Mouse (Mus musculus): Measurements from ENCODE around the gene Edem2. TPM values are rescaled to one million over a fixed set of nuclear protein-coding genes. Genes with fewer than 3 reads are reported as not detected.
"Not testable (repeated sequence)": the region's sequence is repeated elsewhere in the genome, so short reads cannot be mapped to it uniquely, and the experiment has no call there.

Gene Edem2
- polyA plus RNA-seq, 1 experiment from 2014 or later: 39.4 TPM

- 47% methylated on average over 14 of the region's 14 CpGs for WGBS
- H3K27me3 ChIP-seq: no peaks in the 10 kb centered on the region
- H3K9me3 ChIP-seq (replicated peaks): no peaks in the 10 kb centered on the region
- H3K4me1 ChIP-seq: no peaks in the 10 kb centered on the region
- no peak overlapping the region for H3K27ac ChIP-seq (replicated peaks)
- H3K4me3 ChIP-seq (replicated peaks): no peak overlapping the region
- H3K9ac ChIP-seq: no peak overlapping the region
- no peak overlapping the region for H3K4me2 ChIP-seq (replicated peaks)
- ATAC-seq (ENCODE audit: insufficient number of reproducible peaks, low FRiP score, low TSS enrichment, low read depth): no peak
- H3K36me3 ChIP-seq: no peaks in the 10 kb centered on the region
These were observed 27.7 kb upstream of the Edem2 start for GRCm38 (mm10) chr2:155756855-155757566.

- Histone ChIP-seq H3K9me3 (replicated peaks) (no peaks in the 10 kb centered on the region), H3K4me2 (replicated peaks) (no peak overlapping the region), H3K27ac (replicated peaks) (no peak overlapping the region), H3K36me3 (no peaks in the 10 kb centered on the region), H3K4me3 (replicated peaks) (no peak overlapping the region), H3K9ac (no peak overlapping the region), H3K27me3 (no peaks in the 10 kb centered on the region), H3K4me1 (peaks cover 11% of the 10 kb centered on the region)
- ATAC-seq (ENCODE audit: insufficient number of reproducible peaks, low FRiP score, low TSS enrichment, low read depth): no peak
- WGBS: 3% methylated on average over 1 of the region's 1 CpGs
These were observed 26.5 kb upstream of the Edem2 start for GRCm38 (mm10) chr2:155755746-155756145.

- Histone ChIP-seq H3K4me3 (replicated peaks) (peak within 1 kb of the TSS; percentile 43), H3K27me3 (no peaks in the 10 kb centered on the region), H3K4me1 (peaks cover 12% of the 10 kb centered on the region), H3K36me3 (no peaks in the 10 kb centered on the region), H3K9me3 (replicated peaks) (no peaks in the 10 kb centered on the region), H3K9ac (peak within 1 kb of the TSS; percentile 9; the same call in 1 of the 2 replicates), H3K27ac (replicated peaks) (no peak within 1 kb of the TSS), H3K4me2 (replicated peaks) (peak within 1 kb of the TSS; percentile 71)
- 2% methylated on average over 25 of the region's 25 CpGs for WGBS
- no peak; the same call in 1 of the 2 replicates for ATAC-seq (ENCODE audit: insufficient number of reproducible peaks, low FRiP score, low TSS enrichment, low read depth)
These were observed 21.9 kb upstream of the Edem2 start, which contains the start of gene Procr for GRCm38 (mm10) chr2:155751014-155751786. Gene Procr (plus strand): TSS chr2:155751117.

GRCm38 (mm10) chr2:155749394-155749793 is 20.1 kb upstream of the Edem2 start:
- Histone ChIP-seq H3K4me2 (replicated peaks) (no peak overlapping the region), H3K36me3 (no peaks in the 10 kb centered on the region), H3K9ac (no peak overlapping the region), H3K27me3 (no peaks in the 10 kb centered on the region), H3K4me1 (peaks cover 12% of the 10 kb centered on the region), H3K9me3 (replicated peaks) (no peaks in the 10 kb centered on the region), H3K4me3 (replicated peaks) (no peak overlapping the region), H3K27ac (replicated peaks) (no peak overlapping the region)
- WGBS: 83% methylated on average over 4 of the region's 4 CpGs
- no peak for ATAC-seq (ENCODE audit: insufficient number of reproducible peaks, low FRiP score, low TSS enrichment, low read depth)

- H3K4me3 ChIP-seq (replicated peaks): no peak overlapping the region
- H3K27me3 ChIP-seq: no peaks in the 10 kb centered on the region
- no peak overlapping the region for H3K9ac ChIP-seq
- no peak for ATAC-seq (ENCODE audit: insufficient number of reproducible peaks, low FRiP score, low TSS enrichment, low read depth)
- H3K4me1 ChIP-seq: no peaks in the 10 kb centered on the region
- H3K4me2 ChIP-seq (replicated peaks): no peak overlapping the region
- 53% methylated on average over 3 of the region's 3 CpGs for WGBS
- H3K36me3 ChIP-seq: no peaks in the 10 kb centered on the region
- no peaks in the 10 kb centered on the region for H3K9me3 ChIP-seq (replicated peaks)
- H3K27ac ChIP-seq (replicated peaks): no peak overlapping the region
These were observed 16.2 kb upstream of the Edem2 start for GRCm38 (mm10) chr2:155745487-155745886.

GRCm38 (mm10) chr2:155743351-155743750 is 14.1 kb upstream of the Edem2 start:
- H3K4me3 ChIP-seq (replicated peaks): no peak overlapping the region
- H3K4me1 ChIP-seq: no peaks in the 10 kb centered on the region
- no peaks in the 10 kb centered on the region for H3K36me3 ChIP-seq
- no peak overlapping the region for H3K4me2 ChIP-seq (replicated peaks)
- H3K27me3 ChIP-seq: no peaks in the 10 kb centered on the region
- H3K9me3 ChIP-seq (replicated peaks): no peaks in the 10 kb centered on the region
- no peak overlapping the region for H3K27ac ChIP-seq (replicated peaks)
- WGBS: 80% methylated on average over 9 of the region's 9 CpGs
- H3K9ac ChIP-seq: no peak overlapping the region
- ATAC-seq (ENCODE audit: insufficient number of reproducible peaks, low FRiP score, low TSS enrichment, low read depth): no peak

GRCm38 (mm10) chr2:155742931-155743337 is 13.7 kb upstream of the Edem2 start:
- Histone ChIP-seq H3K9ac (no peak overlapping the region), H3K4me2 (replicated peaks) (no peak overlapping the region), H3K27ac (replicated peaks) (no peak overlapping the region), H3K4me3 (replicated peaks) (no peak overlapping the region), H3K36me3 (no peaks in the 10 kb centered on the region), H3K9me3 (replicated peaks) (no peaks in the 10 kb centered on the region), H3K27me3 (no peaks in the 10 kb centered on the region), H3K4me1 (no peaks in the 10 kb centered on the region)
- no peak for ATAC-seq (ENCODE audit: insufficient number of reproducible peaks, low FRiP score, low TSS enrichment, low read depth)
- 79% methylated on average over 12 of the region's 12 CpGs for WGBS

GRCm38 (mm10) chr2:155742211-155742610 is 12.9 kb upstream of the Edem2 start:
- no peaks in the 10 kb centered on the region for H3K4me1 ChIP-seq
- no peak overlapping the region for H3K4me2 ChIP-seq (replicated peaks)
- H3K36me3 ChIP-seq: no peaks in the 10 kb centered on the region
- no peaks in the 10 kb centered on the region for H3K9me3 ChIP-seq (replicated peaks)
- no peaks in the 10 kb centered on the region for H3K27me3 ChIP-seq
- H3K27ac ChIP-seq (replicated peaks): no peak overlapping the region
- H3K9ac ChIP-seq: no peak overlapping the region
- H3K4me3 ChIP-seq (replicated peaks): no peak overlapping the region
- ATAC-seq (ENCODE audit: insufficient number of reproducible peaks, low FRiP score, low TSS enrichment, low read depth): no peak
- WGBS: 84% methylated on average over 11 of the region's 11 CpGs

- 79% methylated on average over 9 of the region's 9 CpGs for WGBS
- Histone ChIP-seq H3K9ac (no peak overlapping the region), H3K27me3 (no peaks in the 10 kb centered on the region), H3K4me3 (replicated peaks) (no peak overlapping the region), H3K9me3 (replicated peaks) (no peaks in the 10 kb centered on the region), H3K4me2 (replicated peaks) (no peak overlapping the region), H3K27ac (replicated peaks) (no peak overlapping the region), H3K4me1 (no peaks in the 10 kb centered on the region), H3K36me3 (no peaks in the 10 kb centered on the region)
- ATAC-seq (ENCODE audit: insufficient number of reproducible peaks, low FRiP score, low TSS enrichment, low read depth): no peak
These were observed 8.5 kb upstream of the Edem2 start for GRCm38 (mm10) chr2:155737803-155738202.

GRCm38 (mm10) chr2:155736936-155737335 is 7.7 kb upstream of the Edem2 start:
- Histone ChIP-seq H3K4me2 (replicated peaks) (no peak overlapping the region), H3K9ac (no peak overlapping the region), H3K9me3 (replicated peaks) (no peaks in the 10 kb centered on the region), H3K4me3 (replicated peaks) (no peak overlapping the region), H3K27ac (replicated peaks) (no peak overlapping the region), H3K4me1 (no peaks in the 10 kb centered on the region), H3K36me3 (no peaks in the 10 kb centered on the region), H3K27me3 (no peaks in the 10 kb centered on the region)
- 75% methylated on average over 6 of the region's 6 CpGs for WGBS
- ATAC-seq (ENCODE audit: insufficient number of reproducible peaks, low FRiP score, low TSS enrichment, low read depth): no peak

- not testable (repeated sequence) for ATAC-seq (ENCODE audit: insufficient number of reproducible peaks, low FRiP score, low TSS enrichment, low read depth)
These were observed 6.5 kb upstream of the Edem2 start, which contains the start of gene Gm17581 for GRCm38 (mm10) chr2:155735766-155736165. Gene Gm17581 (minus strand): TSS chr2:155735866.

More at GRCm38 (mm10) chr2:155735766-155736165, 6.5 kb upstream of the Edem2 start, which contains the start of gene Gm17581:
- H3K9ac ChIP-seq; H3K27ac ChIP-seq (replicated peaks); H3K36me3 ChIP-seq; H3K4me1 ChIP-seq; H3K4me3 ChIP-seq (replicated peaks); H3K27me3 ChIP-seq; H3K9me3 ChIP-seq (replicated peaks); H3K4me2 ChIP-seq (replicated peaks): not testable (repeated sequence)
- WGBS: 86% methylated on average over 5 of the region's 5 CpGs
